Mouse (Mus musculus): ENCODE results near the gene Tsc2.

The Tsc2 gene

GRCm38 (mm10) chr17:24573811-24574210, 58.6 kb downstream of the Tsc2 start:
- no peak for DNase-seq (ENCODE audit: inconsistent age in 2 of 2, low spot score in 1 of 2)

DNA sequence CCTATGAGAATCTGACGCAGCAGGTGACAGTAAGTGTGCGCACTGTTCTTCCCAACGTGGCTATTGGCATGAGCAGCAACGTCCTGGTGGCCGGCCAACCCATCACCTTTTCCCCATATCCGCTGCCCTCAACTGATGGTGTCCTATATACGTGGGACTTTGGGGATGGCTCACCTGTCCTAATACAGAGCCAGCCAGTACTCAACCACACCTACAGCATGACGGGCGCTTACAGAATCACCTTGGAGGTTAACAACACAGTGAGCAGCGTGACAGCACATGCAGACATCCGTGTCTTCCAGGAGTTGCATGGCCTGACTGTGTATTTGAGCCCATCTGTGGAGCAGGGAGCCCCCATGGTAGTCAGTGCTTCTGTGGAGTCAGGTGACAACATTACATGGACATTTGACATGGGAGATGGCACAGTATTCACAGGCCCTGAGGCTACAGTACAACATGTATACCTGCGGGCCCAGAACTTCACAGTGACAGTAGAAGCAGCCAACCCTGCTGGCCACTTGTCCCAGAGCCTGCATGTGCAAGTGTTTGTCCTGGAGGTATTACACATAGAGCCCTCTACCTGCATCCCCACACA, 59.7 kb downstream of the Tsc2 start:
- DNase-seq (ENCODE audit: inconsistent age in 2 of 2, low spot score in 1 of 2): no peak

- DNase-seq (ENCODE audit: inconsistent age in 2 of 2, low spot score in 1 of 2): no peak
Measured at GRCm38 (mm10) chr17:24569837-24570236, 62.6 kb downstream of the Tsc2 start.

DNA sequence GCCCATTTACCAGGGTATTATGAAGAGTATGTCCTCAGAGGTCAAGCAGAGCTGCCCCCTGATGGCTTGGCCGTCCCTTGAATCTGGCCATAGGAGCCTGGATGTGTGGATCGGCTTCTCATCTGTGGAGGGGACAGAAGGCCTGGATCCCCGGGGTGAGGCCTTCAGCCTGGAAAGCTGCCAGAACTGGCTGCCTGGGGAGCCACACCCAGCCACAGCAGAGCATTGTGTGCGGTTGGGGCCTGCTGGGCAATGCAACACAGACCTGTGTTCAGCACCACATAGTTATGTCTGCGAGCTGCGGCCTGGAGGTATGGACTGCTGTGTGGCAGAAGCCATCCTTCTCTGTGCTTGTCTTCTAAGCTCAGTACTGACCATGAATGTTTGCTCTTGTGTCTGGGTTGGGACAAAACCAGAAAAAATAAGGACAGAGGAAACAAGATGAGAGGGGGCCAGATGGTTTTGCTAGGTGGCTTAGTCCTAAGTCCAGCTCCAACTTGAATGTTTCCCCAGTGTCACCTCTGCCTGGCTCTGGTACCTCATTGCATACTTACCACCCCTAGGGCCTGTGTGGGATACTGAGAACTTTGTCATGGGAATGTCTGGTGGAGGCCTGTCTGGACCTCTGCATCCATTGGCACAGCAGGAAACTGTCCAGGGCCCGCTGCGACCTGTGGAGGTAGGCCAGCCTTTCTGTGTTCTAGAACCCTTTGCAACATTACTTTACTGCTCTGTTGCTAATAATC, 65.2 kb downstream of the Tsc2 start:
- DNase-seq (ENCODE audit: inconsistent age in 2 of 2, low spot score in 1 of 2): peak; percentile 28 to 61

- DNase-seq (ENCODE audit: inconsistent age in 2 of 2, low spot score in 1 of 2): no peak
Measured at GRCm38 (mm10) chr17:24565792-24566191, 66.6 kb downstream of the Tsc2 start.

GRCm38 (mm10) chr17:24565092-24565491, 67.3 kb downstream of the Tsc2 start:
- no peak for DNase-seq (ENCODE audit: inconsistent age in 2 of 2, low spot score in 1 of 2)

DNA sequence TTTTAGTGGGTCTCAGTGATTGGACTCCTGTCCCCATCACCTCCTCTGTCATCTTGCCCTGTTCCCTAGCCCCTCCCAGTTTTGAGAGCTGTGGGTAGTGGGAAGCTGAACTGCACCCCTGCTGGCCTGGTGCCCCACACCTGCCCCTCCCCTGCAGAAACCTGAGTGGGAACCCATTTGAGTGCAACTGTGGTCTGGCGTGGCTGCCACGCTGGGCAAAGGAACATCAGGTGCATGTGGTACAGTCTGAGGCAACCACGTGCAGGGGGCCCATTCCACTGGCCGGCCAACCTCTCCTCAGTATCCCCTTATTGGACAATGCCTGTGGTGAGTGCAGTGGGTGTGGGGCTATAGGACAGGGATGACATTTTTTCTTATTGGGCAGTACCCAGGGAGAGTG, 68.0 kb downstream of the Tsc2 start:
- DNase-seq (ENCODE audit: inconsistent age in 2 of 2, low spot score in 1 of 2): no peak

- DNase-seq (ENCODE audit: inconsistent age in 2 of 2, low spot score in 1 of 2): no peak
Measured at GRCm38 (mm10) chr17:24563638-24564037, 68.8 kb downstream of the Tsc2 start.

DNA sequence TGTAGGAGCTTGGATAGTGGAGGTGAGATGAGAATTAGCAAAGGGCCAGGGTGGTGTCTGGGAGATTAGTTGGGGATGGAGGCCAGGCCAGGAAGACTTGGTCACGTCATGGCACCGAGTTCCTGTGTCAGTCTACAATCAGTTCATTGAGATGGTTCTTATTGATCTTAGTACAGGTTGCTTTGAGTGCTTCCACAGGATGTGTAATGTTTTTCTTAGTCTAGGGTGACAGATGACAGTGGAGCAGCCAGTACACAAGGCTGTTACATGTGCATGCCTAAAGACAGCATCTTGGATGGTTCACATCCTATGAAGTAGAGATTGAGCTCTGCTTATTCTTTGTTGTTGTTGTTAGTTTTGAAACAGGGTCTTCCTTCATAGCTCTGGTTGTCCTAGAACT, 70.8 kb downstream of the Tsc2 start:
- DNase-seq (ENCODE audit: inconsistent age in 2 of 2, low spot score in 1 of 2): no peak

DNA sequence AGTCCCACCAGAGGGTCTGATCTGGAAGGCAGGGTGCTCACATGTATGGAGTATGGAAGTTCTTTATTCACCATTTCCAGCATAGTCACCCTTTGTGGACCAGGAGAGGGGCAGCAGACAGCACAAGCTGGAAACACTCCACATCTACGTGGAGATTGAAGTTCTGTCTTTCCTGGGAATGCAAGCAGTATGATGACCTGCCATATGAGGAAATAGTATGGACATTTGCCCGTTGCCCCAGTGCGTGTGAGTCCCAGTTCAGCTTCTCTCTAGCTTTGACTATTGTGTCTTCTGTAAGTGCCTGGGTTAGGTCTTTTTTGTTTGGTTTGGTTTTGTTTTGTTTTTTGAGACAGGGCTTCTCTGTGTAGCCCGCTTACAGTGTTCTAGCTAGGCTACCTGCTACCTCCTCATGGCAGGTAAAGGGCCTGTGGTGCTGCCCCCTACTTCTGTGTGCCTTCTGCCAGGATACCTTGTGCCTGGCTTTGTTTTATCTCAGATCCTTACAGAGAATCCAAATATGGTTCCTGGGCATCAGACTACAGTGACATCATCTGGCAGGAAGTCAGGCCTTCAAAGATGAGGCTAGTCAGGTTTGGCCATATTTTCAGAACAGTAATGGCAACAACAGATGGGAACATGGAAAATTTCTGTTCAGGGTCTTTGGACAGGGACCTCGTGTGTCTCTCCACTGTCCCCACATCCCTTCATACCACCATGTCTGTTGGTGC, 72.0 kb downstream of the Tsc2 start:
- no peak for DNase-seq (ENCODE audit: inconsistent age in 2 of 2, low spot score in 1 of 2)

GRCm38 (mm10) chr17:24559146-24559545, 73.3 kb downstream of the Tsc2 start:
- DNase-seq (ENCODE audit: inconsistent age in 2 of 2, low spot score in 1 of 2): peak in 1 of 2 experiments; percentile 33

DNA sequence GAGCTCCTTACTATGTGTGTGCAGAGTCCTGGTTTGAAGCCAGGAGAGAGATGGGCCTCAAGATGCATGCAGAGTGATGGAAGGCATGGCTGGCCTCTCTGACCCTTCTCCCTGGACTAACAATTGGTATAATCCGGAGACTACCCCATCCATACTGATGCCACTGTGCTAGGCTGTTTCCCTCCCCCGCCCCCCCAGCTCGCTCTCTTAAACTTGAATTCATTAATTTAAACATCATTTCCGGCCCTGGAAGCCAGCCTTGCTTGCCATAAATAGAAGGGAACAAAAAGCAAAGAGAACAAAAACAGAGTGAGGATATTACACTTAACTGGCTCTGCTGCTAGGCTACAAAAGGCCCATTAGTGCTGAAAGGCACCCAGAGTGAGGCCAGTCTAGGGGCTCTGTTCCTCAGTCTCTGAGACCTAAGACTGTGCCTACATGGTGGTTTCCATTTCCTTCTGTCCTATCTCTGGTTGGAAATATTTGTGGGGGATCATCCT, 73.8 kb downstream of the Tsc2 start:
- DNase-seq (ENCODE audit: inconsistent age in 2 of 2, low spot score in 1 of 2): peak in 1 of 2 experiments; percentile 54

- DNase-seq (ENCODE audit: inconsistent age in 2 of 2, low spot score in 1 of 2): no peak
Measured at GRCm38 (mm10) chr17:24557091-24557490, 75.3 kb downstream of the Tsc2 start.

DNA sequence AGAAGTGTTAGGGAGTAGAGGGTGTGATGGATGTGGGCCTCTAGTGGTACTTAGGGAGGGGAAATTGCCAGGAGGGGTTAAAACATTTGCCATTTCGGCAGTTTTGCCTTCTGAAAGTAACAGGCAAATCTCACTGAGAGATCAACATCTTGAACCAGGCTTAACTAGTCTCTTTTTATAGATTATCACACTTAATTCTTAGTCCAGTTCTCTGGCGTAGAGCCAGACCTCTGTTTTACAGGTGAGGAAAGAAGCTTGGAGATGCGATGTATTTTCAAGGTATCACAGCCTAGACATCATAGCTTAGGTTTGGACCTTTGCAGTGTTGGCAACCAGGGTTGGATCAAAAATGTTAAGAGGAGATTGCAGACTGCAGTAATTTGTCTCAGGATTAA, 81.4 kb downstream of the Tsc2 start:
- DNase-seq (ENCODE audit: inconsistent age in 2 of 2, low spot score in 1 of 2): no peak

DNA sequence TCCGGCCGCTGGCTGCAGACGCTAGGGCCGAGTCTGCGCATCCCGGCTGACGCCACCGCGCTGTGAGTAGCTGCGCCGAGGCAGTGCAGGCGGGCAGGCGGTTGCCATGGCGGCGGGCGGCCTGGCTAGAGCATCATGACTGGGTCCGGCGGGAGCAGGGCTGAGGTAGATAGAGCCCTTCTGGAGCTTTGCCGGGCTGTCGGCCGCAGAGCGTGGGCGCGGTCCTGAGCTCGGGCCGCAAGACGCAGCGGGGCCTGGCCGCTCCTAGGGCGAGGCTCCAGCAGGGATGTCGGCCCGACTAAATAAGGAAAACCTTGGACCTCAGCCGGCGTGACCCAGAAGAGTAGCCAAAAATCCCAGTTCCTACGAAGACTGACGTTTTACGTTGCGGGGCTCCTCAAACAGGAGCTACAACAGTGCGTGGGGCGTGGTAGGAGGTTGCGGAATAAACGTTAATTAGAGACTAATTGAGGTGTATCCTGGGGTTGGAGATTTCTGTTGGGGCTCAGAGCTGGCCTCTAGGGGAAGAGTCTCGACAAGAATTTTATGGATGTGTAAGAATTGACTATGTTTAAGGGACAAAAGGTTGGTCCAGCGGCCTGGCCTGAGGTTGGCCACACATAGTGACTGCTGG, 81.9 kb downstream of the Tsc2 start:
- peak; percentile 89 to 93 for DNase-seq (ENCODE audit: inconsistent age in 2 of 2, low spot score in 1 of 2)

DNA sequence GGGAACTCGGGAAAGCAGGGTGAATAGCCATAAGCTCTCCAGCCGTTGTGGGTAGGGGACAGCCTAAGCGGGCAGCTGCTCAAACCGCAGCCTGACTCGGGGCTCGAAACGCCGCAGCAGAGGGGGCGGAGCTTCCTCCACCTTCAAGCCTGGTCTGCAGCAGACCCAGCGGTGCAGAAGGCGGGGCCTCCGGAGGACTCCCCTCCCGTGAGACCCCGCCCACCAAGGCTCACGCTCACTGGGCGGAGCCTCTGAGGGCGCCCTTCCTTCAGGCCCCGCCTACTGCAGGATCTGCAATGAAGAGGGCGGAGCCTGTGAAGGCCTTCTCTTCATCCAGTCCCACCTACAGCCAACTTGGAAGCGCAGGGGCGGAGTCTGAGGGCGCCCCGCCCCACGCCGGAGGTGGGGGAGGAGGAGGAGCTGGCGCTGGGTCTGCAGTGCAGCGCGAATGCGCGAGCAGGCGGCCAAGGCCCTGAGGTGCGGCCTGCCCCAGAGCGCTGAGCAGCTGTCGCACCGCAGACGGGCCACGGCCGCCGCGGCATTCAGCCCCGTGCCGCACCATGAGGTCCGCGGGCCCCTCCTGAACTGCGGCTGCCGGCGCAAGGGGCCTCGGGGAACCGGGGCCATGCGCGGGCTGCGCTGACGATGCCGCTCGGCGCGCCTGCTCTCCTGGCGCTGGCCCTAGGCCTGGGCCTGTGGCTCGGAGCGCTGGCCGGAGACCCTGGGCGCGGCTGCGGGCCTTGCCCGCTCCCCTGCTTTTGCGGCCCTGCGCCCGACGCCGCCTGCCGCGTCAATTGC, 82.6 kb downstream of the Tsc2 start, which contains the start of gene Pkd1:
Gene Pkd1 (plus strand): TSS at position 217 of the 798 bp plus-strand sequence.
- peak; percentile 100 for DNase-seq (ENCODE audit: inconsistent age in 2 of 2, low spot score in 1 of 2)

DNA sequence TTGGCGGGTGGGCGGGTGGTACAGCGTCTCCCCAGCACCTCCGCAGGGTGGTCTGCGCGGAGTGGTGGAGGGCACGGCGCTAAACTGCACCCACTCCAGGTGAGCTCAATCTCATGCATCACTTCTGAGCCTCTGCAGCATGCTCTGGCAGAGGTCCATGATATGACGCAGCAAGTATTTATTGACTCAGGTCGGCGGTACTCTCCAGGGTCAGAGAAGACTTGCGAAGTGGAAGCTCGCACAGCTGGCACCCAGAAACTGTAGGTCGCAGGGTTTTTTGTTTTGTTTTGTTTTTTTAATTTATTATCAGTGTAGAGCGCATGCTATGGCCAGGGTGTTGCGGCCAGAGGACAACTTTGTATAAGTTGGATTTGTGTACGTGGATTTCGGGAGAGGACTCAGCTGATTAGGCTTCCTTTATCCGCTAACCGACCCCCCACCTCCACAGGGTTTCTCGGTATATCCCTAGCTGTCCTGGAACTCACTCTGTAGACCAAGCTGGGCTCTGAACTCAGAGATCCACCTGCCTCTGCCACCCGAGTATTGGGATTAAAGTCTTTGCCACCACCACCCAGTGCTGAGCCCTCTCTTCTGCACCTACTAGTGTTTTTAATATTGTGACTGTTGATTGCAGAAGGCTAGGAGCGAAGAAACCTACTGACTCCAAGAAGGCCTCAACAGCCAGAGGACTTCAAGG, 83.4 kb downstream of the Tsc2 start:
- peak; percentile 82 to 93 for DNase-seq (ENCODE audit: inconsistent age in 2 of 2, low spot score in 1 of 2)

GRCm38 (mm10) chr17:24548435-24548834, 84.0 kb downstream of the Tsc2 start:
- no peak for DNase-seq (ENCODE audit: inconsistent age in 2 of 2, low spot score in 1 of 2)

DNA sequence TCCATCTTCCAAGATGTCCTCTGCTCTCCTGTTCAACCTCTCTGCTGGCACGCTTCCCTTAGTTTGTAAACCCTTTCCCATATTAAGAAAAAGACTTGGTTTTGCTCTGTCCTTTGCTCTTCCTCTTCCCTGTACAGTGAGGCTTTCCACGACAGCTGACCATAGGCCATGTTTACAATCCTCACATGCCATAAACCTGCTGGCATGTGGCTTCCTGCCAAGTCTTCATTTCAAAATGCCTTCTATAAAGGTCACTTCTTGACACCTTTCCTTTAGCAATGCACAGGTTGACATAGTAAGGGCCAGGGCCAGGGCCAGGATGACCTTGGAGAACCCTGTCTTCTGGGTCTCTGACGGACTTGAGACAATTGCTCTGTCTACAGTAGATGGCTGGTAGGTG, 86.2 kb downstream of the Tsc2 start:
- DNase-seq (ENCODE audit: inconsistent age in 2 of 2, low spot score in 1 of 2): no peak

Measured in adrenal gland, adult (tissue).